17 mouse cellular contexts compared by ENCODE assay signal in genomic region chr1:105965189-105965588, GRCm38 (mm10). TPM values are rescaled to one million over a fixed set of nuclear protein-coding genes. Genes with fewer than 3 reads are reported as not detected.
DNase-seq lines count a peak whose midpoint lies in the region; ATAC-seq and TF ChIP-seq lines count a peak whose summit lies in the region.
"Had no signal": no experiment of that assay in that cellular context is flagged by ENCODE, and none has a peak within 500 bp of the region (broad histone marks: within the 10 kb centered on the region; RNA-seq: fewer than 3 reads in every experiment).

No protein-coding gene starts in this region.

- no peak for TF ChIP-seq POLR2A in bone marrow macrophage, adult 2 months (IDR thresholded peaks at IDR 0.05; ENCODE audit: borderline replicate concordance, low read depth, low read length)

- no peak for ATAC-seq in kidney, postnatal 0 days (replicated peaks; ENCODE audit: low FRiP score, low read depth)
- ATAC-seq in liver, embryonic 16.5 days (ENCODE audit: low read depth) = peak; percentile 45
- ATAC-seq: forebrain, embryonic 14.5 days had no signal

- H3K9me3 ChIP-seq in kidney, postnatal 0 days (replicated peaks; ENCODE audit: low read length) = no peaks in the 10 kb centered on the region
- H3K9me3 ChIP-seq in liver, embryonic 16.5 days (replicated peaks; ENCODE audit: control insufficient read depth, low read length) = no peaks in the 10 kb centered on the region
- no peaks in the 10 kb centered on the region for H3K9me3 ChIP-seq in megakaryocyte, embryonic 14.5 days
- H3K9me3 ChIP-seq: embryonic facial prominence, embryonic 13.5 days; midbrain, embryonic 10.5 days had no signal

- H3K9ac ChIP-seq in kidney, postnatal 0 days (ENCODE audit: low read depth, low read length) = no peak overlapping the region
- no peak overlapping the region for H3K9ac ChIP-seq in liver, embryonic 16.5 days (ENCODE audit: low read depth, low read length)
- H3K9ac ChIP-seq: embryonic facial prominence, embryonic 13.5 days had no signal

- H3K4me1 ChIP-seq in kidney, postnatal 0 days (replicated peaks; ENCODE audit: insufficient read depth, low read length) = no peaks in the 10 kb centered on the region
- peaks cover 11% of the 10 kb centered on the region for H3K4me1 ChIP-seq in bone marrow macrophage, adult 2 months (ENCODE audit: control insufficient read depth, insufficient read depth, low read length)
- no peaks in the 10 kb centered on the region for H3K4me1 ChIP-seq in liver, embryonic 16.5 days (ENCODE audit: control insufficient read depth, low read depth, low read length)
- peaks cover 17% of the 10 kb centered on the region for H3K4me1 ChIP-seq in megakaryocyte, embryonic 14.5 days
- H3K4me1 ChIP-seq: embryonic facial prominence, embryonic 13.5 days; midbrain, embryonic 10.5 days had no signal

- TF ChIP-seq CTCF in kidney, postnatal 0 days (IDR thresholded peaks at IDR 0.05; ENCODE audit: low read depth) = no peak
- no peak for TF ChIP-seq CTCF in bone marrow macrophage, adult 2 months (IDR thresholded peaks at IDR 0.05; ENCODE audit: low read depth, low read length)

- 61% methylated on average over 5 of the region's 5 CpGs for WGBS in kidney, postnatal 0 days
- WGBS in liver, embryonic 16.5 days (ENCODE audit: insufficient replicate concordance) = 52% methylated on average over 5 of the region's 5 CpGs

- H3K4me2 ChIP-seq in kidney, postnatal 0 days (ENCODE audit: low read length) = no peak overlapping the region
- H3K4me2 ChIP-seq in liver, embryonic 16.5 days (ENCODE audit: low read depth, low read length) = no peak overlapping the region
- H3K4me2 ChIP-seq: embryonic facial prominence, embryonic 13.5 days had no signal

- peak; percentile 28 for DNase-seq in kidney, postnatal 0 days (ENCODE audit: low spot score)
- DNase-seq in kidney, adult 9 months = no peak
- no peak for DNase-seq in right cerebral cortex, postnatal 10 days (ENCODE audit: low spot score in 2 of 2)
- DNase-seq in cerebellum, postnatal 4 days (ENCODE audit: low spot score in 2 of 2) = no peak
- no peak for DNase-seq in frontal cortex, postnatal 14 days (ENCODE audit: low spot score in 2 of 2)
- DNase-seq: adrenal gland, postnatal 25 days; cerebellum, adult 8-10 months; heart, postnatal 14 days; layer of hippocampus, adult 9-11 months; left cerebral cortex, postnatal 4 days; spleen, adult 18-20 months had no signal

- H3K4me3 ChIP-seq in kidney, postnatal 0 days (replicated peaks; ENCODE audit: low read depth, low read length) = no peak overlapping the region
- H3K4me3 ChIP-seq in bone marrow macrophage, adult 2 months (ENCODE audit: insufficient read depth, low read length) = no peak overlapping the region
- no peak overlapping the region for H3K4me3 ChIP-seq in liver, embryonic 16.5 days (ENCODE audit: low read depth, low read length)
- peak overlapping the region; percentile 38 for H3K4me3 ChIP-seq in megakaryocyte, embryonic 14.5 days (replicated peaks)
- H3K4me3 ChIP-seq: embryonic facial prominence, embryonic 13.5 days; midbrain, embryonic 10.5 days had no signal

- H3K36me3 ChIP-seq in kidney, postnatal 0 days (ENCODE audit: insufficient read depth, low read length) = no peaks in the 10 kb centered on the region
- no peaks in the 10 kb centered on the region for H3K36me3 ChIP-seq in liver, embryonic 16.5 days (ENCODE audit: control insufficient read depth, insufficient read depth)
- no peaks in the 10 kb centered on the region for H3K36me3 ChIP-seq in megakaryocyte, embryonic 14.5 days (replicated peaks; ENCODE audit: low read length)
- H3K36me3 ChIP-seq: embryonic facial prominence, embryonic 13.5 days; midbrain, embryonic 10.5 days had no signal

- no peak overlapping the region for H3K27ac ChIP-seq in kidney, postnatal 0 days
- peak overlapping the region; percentile 7; the same call in 1 of the 2 replicates for H3K27ac ChIP-seq in bone marrow macrophage, adult 2 months (ENCODE audit: insufficient read depth, low read depth, low read length)
- no peak overlapping the region for H3K27ac ChIP-seq in liver, embryonic 16.5 days (ENCODE audit: low read length)
- H3K27ac ChIP-seq: embryonic facial prominence, embryonic 13.5 days; midbrain, embryonic 10.5 days had no signal

- no peaks in the 10 kb centered on the region for H3K27me3 ChIP-seq in kidney, postnatal 0 days (ENCODE audit: insufficient read depth, low read length)
- H3K27me3 ChIP-seq in liver, embryonic 16.5 days (ENCODE audit: control insufficient read depth, insufficient read depth, low read depth, low read length) = no peaks in the 10 kb centered on the region
- no peaks in the 10 kb centered on the region for H3K27me3 ChIP-seq in megakaryocyte, embryonic 14.5 days (replicated peaks)
- H3K27me3 ChIP-seq: embryonic facial prominence, embryonic 13.5 days had no signal

RNA-seq across cellular contexts. Expression of gene Zcchc2, which starts 25.0 kb away (rescaled TPM):
- 2.5 and 2.6 TPM in 2 replicates for polyA plus RNA-seq in kidney, postnatal 0 days (2015; fragmentation: Nextera tagmentation; extraction: Ambion mirVana)
- polyA plus RNA-seq in bone marrow macrophage, adult 2 months (2012; ENCODE audit: insufficient read depth, insufficient read length, missing spikeins) = 15.9 and 18.0 TPM in 2 replicates
- polyA plus RNA-seq in liver, embryonic 16.5 days (2015; fragmentation: Nextera tagmentation; extraction: Ambion mirVana) = 1.3 TPM in 2 replicates
- polyA plus RNA-seq in megakaryocyte, embryonic 14.5 days (2012; ENCODE audit: insufficient read depth, low replicate concordance) = 3.8 and 5.2 TPM in 2 replicates
